Mouse (Mus musculus): ENCODE data around the gene Hoxb7. TPM values are rescaled to one million over a fixed set of nuclear protein-coding genes. Genes with fewer than 3 reads are reported as not detected.

Gene Hoxb7
- polyA plus RNA-seq, 1 experiment from 2014 or later: 2.5 TPM

DNA sequence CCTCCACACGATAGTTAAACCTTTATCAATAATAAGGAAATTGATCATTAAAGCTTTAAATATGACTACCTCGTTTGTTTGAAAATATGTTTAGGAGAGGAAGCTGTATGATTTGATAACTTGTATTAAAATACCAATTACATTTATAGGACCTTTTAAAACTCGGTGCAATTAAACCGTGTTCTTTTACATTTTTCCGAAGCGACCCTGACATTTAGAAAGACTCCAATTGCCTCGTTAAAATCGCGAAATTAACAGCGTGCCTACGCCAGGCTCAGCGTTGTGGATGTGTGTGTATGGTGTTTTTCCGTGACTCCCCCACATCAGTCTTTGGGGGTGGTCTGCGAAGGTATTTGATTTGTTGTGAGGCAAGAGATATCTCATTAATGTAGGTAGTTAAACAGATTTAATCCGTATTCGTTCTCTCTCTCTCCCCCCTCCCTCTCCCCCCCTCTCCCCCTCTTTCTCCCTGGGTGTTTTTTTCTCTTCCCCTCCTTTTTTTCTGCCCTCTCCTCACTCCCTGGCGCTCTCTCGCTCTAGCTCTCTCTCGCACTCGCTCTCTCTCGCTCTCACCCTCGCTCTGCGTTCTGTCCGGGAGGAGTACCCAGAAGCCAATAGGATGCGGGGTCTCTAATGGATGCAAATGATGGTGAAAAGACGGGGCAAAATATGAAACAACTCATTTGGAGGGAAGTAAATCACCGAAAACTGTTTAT lies 4.4 kb upstream of the Hoxb7 start, which contains the start of gene Hoxb8:
Gene Hoxb8, plus strand, starts transcription at position 51 of the 716 bp plus-strand sequence.
- H3K27me3 ChIP-seq: peaks cover 92% of the 10 kb centered on the region
- H3K4me2 ChIP-seq: peak within 1 kb of the TSS; percentile 67
- WGBS: 1% methylated on average over 27 of the region's 27 CpGs
- H3K4me1 ChIP-seq: peaks cover 21% of the 10 kb centered on the region
- no peak within 1 kb of the TSS for H3K9ac ChIP-seq
- H3K4me3 ChIP-seq: peak within 1 kb of the TSS; percentile 41
- H3K9me3 ChIP-seq: no peaks in the 10 kb centered on the region
- no peak for ATAC-seq (ENCODE audit: borderline replicate concordance, extremely low read depth, low FRiP score, low TSS enrichment)
- H3K27ac ChIP-seq: no peak within 1 kb of the TSS
- no peaks in the 10 kb centered on the region for H3K36me3 ChIP-seq

DNA sequence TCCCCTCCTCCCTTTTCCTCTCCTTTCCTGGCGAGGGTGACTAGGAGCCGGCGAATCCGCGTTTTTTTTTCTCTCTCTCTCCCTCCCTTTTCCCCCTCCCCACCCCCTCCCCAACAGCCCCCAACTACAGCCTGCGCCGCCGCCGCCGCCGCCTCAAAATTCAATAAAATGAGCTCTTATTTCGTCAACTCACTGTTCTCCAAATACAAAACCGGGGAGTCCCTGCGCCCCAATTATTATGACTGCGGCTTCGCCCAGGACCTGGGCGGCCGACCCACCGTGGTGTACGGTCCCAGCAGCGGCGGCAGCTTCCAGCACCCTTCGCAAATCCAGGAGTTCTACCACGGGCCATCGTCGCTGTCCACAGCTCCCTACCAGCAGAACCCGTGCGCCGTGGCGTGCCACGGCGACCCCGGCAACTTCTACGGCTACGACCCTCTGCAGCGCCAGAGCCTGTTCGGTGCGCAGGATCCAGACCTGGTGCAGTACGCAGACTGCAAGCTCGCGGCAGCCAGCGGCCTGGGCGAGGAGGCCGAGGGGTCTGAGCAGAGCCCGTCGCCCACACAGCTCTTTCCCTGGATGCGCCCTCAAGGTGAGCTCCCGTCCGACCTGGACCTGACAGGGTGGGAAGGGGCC lies 3.5 kb upstream of the Hoxb7 start:
- no peaks in the 10 kb centered on the region for H3K36me3 ChIP-seq
- peak overlapping the region; percentile 41 for H3K4me3 ChIP-seq
- under 1% methylated on average over 49 of the region's 49 CpGs for WGBS
- H3K4me2 ChIP-seq: peak overlapping the region; percentile 67
- peaks cover 92% of the 10 kb centered on the region for H3K27me3 ChIP-seq
- no peak for ATAC-seq (ENCODE audit: borderline replicate concordance, extremely low read depth, low FRiP score, low TSS enrichment)
- H3K4me1 ChIP-seq: peaks cover 22% of the 10 kb centered on the region
- H3K27ac ChIP-seq: no peak overlapping the region
- no peaks in the 10 kb centered on the region for H3K9me3 ChIP-seq
- peak overlapping the region; percentile 4; the same call in 1 of the 2 replicates for H3K9ac ChIP-seq

DNA sequence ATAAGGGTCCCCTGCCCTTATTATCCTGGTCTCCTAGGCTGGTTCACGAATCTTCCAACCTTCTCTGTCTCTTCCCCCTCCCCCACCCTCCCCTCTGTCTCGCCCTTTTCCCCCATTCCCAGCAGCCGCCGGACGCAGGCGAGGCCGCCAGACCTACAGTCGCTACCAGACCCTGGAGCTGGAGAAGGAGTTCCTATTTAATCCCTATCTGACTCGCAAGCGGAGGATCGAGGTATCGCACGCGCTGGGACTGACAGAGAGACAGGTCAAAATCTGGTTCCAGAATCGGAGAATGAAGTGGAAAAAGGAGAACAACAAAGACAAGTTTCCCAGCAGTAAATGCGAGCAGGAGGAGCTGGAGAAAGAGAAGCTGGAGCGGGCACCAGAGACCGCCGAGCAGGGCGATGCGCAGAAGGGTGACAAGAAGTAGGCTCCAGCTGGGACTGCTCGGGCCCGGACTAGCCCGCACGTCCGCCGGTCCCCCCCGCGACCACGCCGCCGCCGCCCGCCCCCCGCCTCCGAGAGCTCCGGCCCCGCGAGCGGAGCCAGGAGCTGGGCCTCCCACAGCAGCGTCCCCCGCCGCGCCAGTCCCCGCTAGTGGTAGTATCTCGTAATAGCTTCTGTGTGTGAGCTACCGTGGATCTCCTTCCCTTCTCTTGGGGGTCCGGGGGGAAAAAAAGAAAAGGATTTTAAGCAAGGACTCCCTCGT lies 2.2 kb upstream of the Hoxb7 start:
- H3K9me3 ChIP-seq: no peaks in the 10 kb centered on the region
- H3K4me3 ChIP-seq: peak overlapping the region; percentile 41
- WGBS: under 1% methylated on average over 48 of the region's 49 CpGs
- no peaks in the 10 kb centered on the region for H3K36me3 ChIP-seq
- peak overlapping the region; percentile 84 for H3K27ac ChIP-seq
- H3K9ac ChIP-seq: peak overlapping the region; percentile 58
- peaks cover 22% of the 10 kb centered on the region for H3K4me1 ChIP-seq
- peaks cover 93% of the 10 kb centered on the region for H3K27me3 ChIP-seq
- ATAC-seq (ENCODE audit: borderline replicate concordance, extremely low read depth, low FRiP score, low TSS enrichment): peak; percentile 47; the same call in 1 of the 2 replicates
- peak overlapping the region; percentile 67 for H3K4me2 ChIP-seq

DNA sequence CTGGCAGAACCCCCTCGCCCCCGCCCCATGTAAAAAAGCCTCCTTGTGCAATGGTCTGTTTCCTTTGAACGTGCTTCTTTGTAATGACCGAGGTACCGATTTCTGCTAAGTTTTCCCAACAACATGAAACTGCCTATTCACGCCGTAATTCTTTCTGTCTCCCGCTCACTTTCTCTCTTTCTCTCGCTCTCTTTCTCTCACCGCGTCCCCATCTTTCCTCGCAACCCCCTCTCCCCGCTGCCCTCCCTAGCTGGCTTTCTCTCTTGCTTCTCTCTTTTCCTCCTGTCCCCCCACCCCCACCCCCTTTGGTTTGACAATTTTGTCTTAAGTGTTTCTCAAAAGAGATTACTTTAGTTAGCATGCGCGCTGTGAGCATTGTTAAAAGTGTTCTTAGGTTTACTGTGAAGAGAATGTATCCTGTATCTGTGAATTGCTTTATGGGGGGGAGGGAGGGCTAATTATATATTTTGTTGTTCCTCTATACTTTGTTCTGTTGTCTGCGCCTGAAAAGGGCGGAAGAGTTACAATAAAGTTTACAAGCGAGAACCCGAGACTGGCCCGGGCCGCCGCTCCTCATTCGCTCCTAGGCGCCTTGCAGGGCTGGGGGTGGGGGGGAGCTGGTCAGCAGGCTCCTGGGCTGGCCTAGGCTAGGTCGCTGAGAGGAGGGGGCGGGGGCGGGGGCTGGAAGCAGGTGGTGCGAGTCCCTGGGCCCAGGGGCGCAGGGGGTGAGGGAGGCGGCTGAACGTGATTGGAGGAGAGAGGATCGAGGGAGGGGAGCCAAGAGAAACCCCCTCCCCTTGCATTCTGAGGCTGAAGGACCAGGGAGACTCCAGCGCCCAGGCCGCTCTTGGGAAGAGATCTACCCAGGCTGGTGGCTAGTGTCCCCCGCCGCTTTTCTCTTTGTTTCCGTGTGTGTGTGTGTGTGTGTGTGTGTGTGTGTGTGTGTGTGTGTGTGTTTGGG lies 1.4 kb upstream of the Hoxb7 start:
- H3K9ac ChIP-seq: peak overlapping the region; percentile 58
- peak overlapping the region; percentile 67 for H3K4me2 ChIP-seq
- H3K36me3 ChIP-seq: no peaks in the 10 kb centered on the region
- H3K4me1 ChIP-seq: peaks cover 22% of the 10 kb centered on the region
- peaks cover 93% of the 10 kb centered on the region for H3K27me3 ChIP-seq
- no peaks in the 10 kb centered on the region for H3K9me3 ChIP-seq
- peak overlapping the region; percentile 41 for H3K4me3 ChIP-seq
- H3K27ac ChIP-seq: peak overlapping the region; percentile 84
- WGBS: 2% methylated on average over 29 of the region's 37 CpGs
- peak; percentile 37; the same call in 1 of the 2 replicates for ATAC-seq (ENCODE audit: borderline replicate concordance, extremely low read depth, low FRiP score, low TSS enrichment)

DNA sequence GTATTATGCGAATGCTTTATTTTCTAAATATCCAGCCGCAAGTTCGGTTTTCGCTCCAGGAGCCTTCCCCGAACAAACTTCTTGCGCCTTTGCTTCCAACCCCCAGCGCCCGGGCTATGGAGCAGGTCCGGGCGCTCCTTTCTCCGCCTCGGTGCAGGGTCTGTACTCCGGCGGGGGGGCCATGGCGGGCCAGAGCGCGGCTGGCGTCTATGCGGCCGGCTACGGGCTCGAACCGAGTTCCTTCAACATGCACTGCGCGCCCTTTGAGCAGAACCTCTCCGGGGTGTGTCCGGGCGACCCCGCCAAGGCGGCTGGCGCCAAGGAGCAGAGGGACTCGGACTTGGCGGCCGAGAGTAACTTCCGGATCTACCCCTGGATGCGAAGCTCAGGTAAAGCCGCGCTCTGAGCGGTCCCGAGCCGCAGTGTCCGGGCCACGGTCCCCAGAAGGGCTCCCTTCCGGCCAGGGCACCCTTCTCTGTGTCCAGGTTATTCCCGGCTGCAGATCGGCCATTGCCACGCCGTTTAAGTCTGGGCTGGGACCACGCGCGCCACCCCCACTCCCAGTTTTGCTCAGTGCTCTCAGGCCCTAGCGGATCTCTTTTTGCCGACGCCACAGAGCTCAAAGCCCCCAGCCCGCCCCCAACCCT lies 439 bp downstream of the Hoxb7 start:
- H3K4me2 ChIP-seq: peak overlapping the region; percentile 67
- no peaks in the 10 kb centered on the region for H3K9me3 ChIP-seq
- 0 out of 2 replicates have a peak, but pooled peaks have one; percentile 2 for ATAC-seq (ENCODE audit: borderline replicate concordance, extremely low read depth, low FRiP score, low TSS enrichment)
- H3K36me3 ChIP-seq: no peaks in the 10 kb centered on the region
- H3K4me3 ChIP-seq: peak overlapping the region; percentile 41
- under 1% methylated on average over 55 of the region's 55 CpGs for WGBS
- peak overlapping the region; percentile 33 for H3K9ac ChIP-seq
- peaks cover 93% of the 10 kb centered on the region for H3K27me3 ChIP-seq
- H3K4me1 ChIP-seq: peaks cover 22% of the 10 kb centered on the region
- H3K27ac ChIP-seq: peak overlapping the region; percentile 1; the same call in 1 of the 2 replicates

DNA sequence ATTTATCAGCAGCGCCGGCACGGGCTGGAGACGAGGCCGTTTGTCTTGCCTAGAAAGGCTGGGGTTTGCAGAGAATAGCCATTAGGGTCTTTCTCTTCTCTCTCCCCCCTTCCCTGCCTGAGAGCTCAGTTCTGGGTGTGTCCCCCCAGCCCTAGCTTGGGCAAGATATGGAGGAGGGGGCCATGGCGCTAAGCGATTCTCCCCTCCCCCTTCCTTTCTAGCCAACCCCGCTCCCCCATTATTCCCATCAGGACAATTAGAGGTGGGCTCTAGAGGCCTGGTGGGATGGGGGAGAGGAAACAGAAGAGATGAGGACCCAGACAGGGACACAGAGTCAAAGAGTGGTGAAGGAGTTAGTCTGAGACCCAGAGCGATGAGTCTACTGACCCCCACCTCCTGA lies 988 bp downstream of the Hoxb7 start:
- 9% methylated on average over 9 of the region's 9 CpGs for WGBS
- ATAC-seq (ENCODE audit: borderline replicate concordance, extremely low read depth, low FRiP score, low TSS enrichment): no peak
- Histone ChIP-seq H3K27ac (no peak overlapping the region), H3K27me3 (peaks cover 93% of the 10 kb centered on the region), H3K9ac (peak overlapping the region; percentile 33; the same call in 1 of the 2 replicates), H3K4me1 (peaks cover 22% of the 10 kb centered on the region), H3K4me2 (peak overlapping the region; percentile 67), H3K4me3 (peak overlapping the region; percentile 41), H3K9me3 (no peaks in the 10 kb centered on the region), H3K36me3 (no peaks in the 10 kb centered on the region)

DNA sequence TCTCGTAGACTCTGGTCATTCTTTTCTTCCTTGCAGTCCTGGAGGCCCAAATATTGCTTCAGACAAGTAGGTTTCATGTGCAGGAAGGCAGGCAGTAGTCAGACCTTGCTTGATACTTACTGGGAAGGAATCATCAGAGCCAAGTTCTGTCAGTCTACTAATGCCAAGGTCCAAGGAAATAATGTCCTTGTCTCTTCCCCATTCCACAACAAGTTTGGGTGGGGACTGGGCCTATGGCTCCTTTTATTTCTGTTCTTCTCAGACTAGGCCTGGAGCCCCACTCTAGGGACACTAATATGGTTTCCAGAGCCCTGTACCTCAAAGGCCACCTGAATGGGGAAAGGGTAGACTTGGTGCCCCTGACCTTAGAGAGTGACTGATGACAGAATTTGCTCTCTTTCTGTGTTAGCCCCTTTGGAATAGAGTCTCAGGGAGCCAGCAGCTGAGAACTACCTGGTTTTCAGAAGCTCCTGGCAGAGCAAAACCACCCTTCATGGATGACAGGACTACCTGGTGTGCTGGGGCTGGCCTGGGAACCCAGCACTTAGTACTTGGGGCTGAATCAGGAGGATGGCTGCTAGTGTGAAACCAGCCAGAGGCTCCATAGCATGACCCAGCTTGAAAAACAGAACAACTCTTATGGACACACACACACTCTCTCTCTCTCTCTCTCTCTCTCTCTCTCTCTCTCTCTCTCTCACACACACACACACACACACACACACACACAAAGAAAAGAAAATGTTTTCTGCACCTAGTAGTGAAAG lies 2.2 kb downstream of the Hoxb7 start:
- H3K27me3 ChIP-seq: peaks cover 94% of the 10 kb centered on the region
- peaks cover 14% of the 10 kb centered on the region; the same call in 1 of the 2 replicates for H3K4me1 ChIP-seq
- H3K9me3 ChIP-seq: no peaks in the 10 kb centered on the region
- no peak overlapping the region for H3K27ac ChIP-seq
- H3K4me3 ChIP-seq: no peak overlapping the region
- no peak overlapping the region for H3K9ac ChIP-seq
- no peak for ATAC-seq (ENCODE audit: borderline replicate concordance, extremely low read depth, low FRiP score, low TSS enrichment)
- no peak overlapping the region for H3K4me2 ChIP-seq
- WGBS: 34% methylated on average over 1 of the region's 1 CpGs
- H3K36me3 ChIP-seq: no peaks in the 10 kb centered on the region

DNA sequence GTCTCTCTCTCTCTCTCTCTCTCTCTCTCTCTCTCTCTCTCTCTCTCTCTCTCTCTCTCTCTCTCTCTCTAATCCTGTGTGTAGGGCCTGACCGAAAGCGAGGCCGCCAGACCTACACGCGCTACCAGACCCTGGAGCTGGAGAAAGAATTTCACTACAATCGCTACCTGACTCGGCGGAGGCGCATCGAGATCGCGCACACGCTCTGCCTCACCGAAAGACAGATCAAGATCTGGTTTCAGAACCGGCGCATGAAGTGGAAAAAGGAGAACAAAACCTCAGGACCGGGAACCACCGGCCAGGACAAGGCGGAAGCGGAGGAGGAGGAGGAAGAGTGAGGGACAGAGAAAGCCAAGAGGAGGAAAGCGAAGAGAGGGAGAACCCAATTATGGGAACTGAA lies 2.9 kb downstream of the Hoxb7 start:
- no peak overlapping the region for H3K9ac ChIP-seq
- WGBS: 36% methylated on average over 21 of the region's 21 CpGs
- no peaks in the 10 kb centered on the region for H3K9me3 ChIP-seq
- H3K4me1 ChIP-seq: peaks cover 11% of the 10 kb centered on the region; the same call in 1 of the 2 replicates
- H3K27ac ChIP-seq: no peak overlapping the region
- no peak overlapping the region for H3K4me3 ChIP-seq
- peaks cover 97% of the 10 kb centered on the region for H3K27me3 ChIP-seq
- no peak for ATAC-seq (ENCODE audit: borderline replicate concordance, extremely low read depth, low FRiP score, low TSS enrichment)
- no peak overlapping the region for H3K4me2 ChIP-seq
- H3K36me3 ChIP-seq: no peaks in the 10 kb centered on the region

DNA sequence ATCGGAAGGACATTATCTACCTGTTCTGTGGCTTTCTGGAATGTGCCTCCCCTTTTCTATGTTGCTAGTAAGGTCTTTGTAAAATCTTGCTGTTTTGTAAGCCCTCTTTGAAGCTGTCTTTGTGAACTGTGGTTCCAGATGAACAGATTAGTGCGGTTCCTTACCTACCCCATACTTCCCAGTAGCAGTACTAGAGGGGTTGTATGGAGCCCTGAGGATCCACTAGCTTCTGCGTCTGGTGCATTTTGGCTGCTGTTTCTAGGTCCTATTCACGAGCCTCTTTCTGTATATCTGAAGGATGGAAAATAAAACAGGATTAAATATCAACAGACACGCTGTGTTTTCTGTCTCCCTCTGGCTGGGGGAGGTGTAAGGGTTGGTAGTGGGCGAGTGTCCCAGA lies 3.4 kb downstream of the Hoxb7 start:
- no peak overlapping the region for H3K4me2 ChIP-seq
- no peak overlapping the region for H3K9ac ChIP-seq
- H3K4me3 ChIP-seq: no peak overlapping the region
- no peaks in the 10 kb centered on the region for H3K36me3 ChIP-seq
- peaks cover 15% of the 10 kb centered on the region for H3K4me1 ChIP-seq
- H3K27me3 ChIP-seq: peaks cover 97% of the 10 kb centered on the region
- H3K9me3 ChIP-seq: no peaks in the 10 kb centered on the region
- WGBS: 37% methylated on average over 6 of the region's 6 CpGs
- H3K27ac ChIP-seq: no peak overlapping the region
- ATAC-seq (ENCODE audit: borderline replicate concordance, extremely low read depth, low FRiP score, low TSS enrichment): no peak

DNA sequence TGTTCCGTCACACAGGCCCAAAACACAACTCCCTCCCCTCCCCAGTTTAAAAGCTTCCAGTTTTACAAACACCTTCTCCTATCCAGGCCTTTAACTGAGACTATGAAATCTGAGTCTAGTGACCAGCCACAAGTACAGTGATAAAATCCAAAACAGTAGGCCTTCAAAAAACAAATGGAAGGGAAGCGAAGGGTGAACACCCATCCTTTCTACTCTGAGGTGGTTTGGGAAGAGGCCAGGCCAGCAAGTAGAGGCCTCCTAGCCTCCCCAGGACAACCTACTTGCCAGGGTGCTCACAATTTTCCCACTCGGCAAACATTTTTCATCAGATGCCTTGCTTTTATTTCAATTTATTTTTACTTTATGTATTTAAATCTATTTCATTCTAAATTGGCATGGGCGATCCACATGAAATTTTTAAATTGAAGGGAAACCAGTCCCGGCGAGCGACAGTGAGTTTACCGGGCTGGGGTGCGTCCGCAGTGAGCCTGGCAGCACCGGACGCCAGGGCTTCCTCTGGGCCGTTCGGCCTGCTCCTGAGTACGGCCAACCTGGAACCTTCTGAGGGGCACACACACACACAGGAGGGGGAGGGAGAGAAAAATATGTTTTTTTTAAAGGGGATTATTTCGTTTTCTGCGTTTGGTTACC lies 4.4 kb downstream of the Hoxb7 start:
- Histone ChIP-seq H3K9me3 (no peaks in the 10 kb centered on the region), H3K4me3 (no peak overlapping the region), H3K4me1 (peaks cover 21% of the 10 kb centered on the region), H3K9ac (no peak overlapping the region), H3K27ac (no peak overlapping the region), H3K36me3 (no peaks in the 10 kb centered on the region), H3K27me3 (peaks cover 99% of the 10 kb centered on the region), H3K4me2 (no peak overlapping the region)
- WGBS: 46% methylated on average over 17 of the region's 17 CpGs
- no peak for ATAC-seq (ENCODE audit: borderline replicate concordance, extremely low read depth, low FRiP score, low TSS enrichment)
